Mouse (Mus musculus): Measurements from ENCODE around the gene Usp32.

GRCm38 (mm10) chr11:84972067-84972466 is 167.9 kb downstream of the Usp32 start:
- TF ChIP-seq EP300 (IDR thresholded peaks at IDR 0.05) = no peak
- TF ChIP-seq CTCF (IDR thresholded peaks at IDR 0.05) = no peak
